Mouse (Mus musculus): ENCODE results near the gene F2. TPM values are rescaled to one million over a fixed set of nuclear protein-coding genes. Genes with fewer than 3 reads are reported as not detected.

Gene F2
- total and polyA plus RNA-seq, 2 experiments from 2014 or later: not detected

GRCm38 (mm10) chr2:91656774-91657173 lies 20.6 kb upstream of the F2 start:
- H3K9ac ChIP-seq (replicated peaks; ENCODE audit: low read length): no peak overlapping the region
- DNase-seq (ENCODE audit: low spot score) (no peak), ATAC-seq (no peak)
- H3K27ac ChIP-seq: no peak overlapping the region
- peaks cover 68% of the 10 kb centered on the region for H3K36me3 ChIP-seq (ENCODE audit: insufficient read depth, low read length)
- no peaks in the 10 kb centered on the region for H3K9me3 ChIP-seq (ENCODE audit: low read length)
- no peaks in the 10 kb centered on the region for H3K27me3 ChIP-seq (ENCODE audit: insufficient read depth, low read length)
- H3K4me2 ChIP-seq (ENCODE audit: low read depth, low read length): no peak overlapping the region
- H3K4me1 ChIP-seq (ENCODE audit: insufficient read depth, low read length): no peaks in the 10 kb centered on the region
- peak; percentile 30 for TF ChIP-seq CTCF (IDR thresholded peaks at IDR 0.05; ENCODE audit: low read depth)
- WGBS: 76% methylated on average over 8 of the region's 8 CpGs
- H3K4me3 ChIP-seq (ENCODE audit: low read length): no peak overlapping the region

- H3K4me1 ChIP-seq (ENCODE audit: insufficient read depth, low read length): no peaks in the 10 kb centered on the region
- H3K9me3 ChIP-seq (ENCODE audit: low read length): no peaks in the 10 kb centered on the region
- peaks cover 61% of the 10 kb centered on the region for H3K36me3 ChIP-seq (ENCODE audit: insufficient read depth, low read length)
- 80% methylated on average over 6 of the region's 6 CpGs for WGBS
- TF ChIP-seq CTCF (IDR thresholded peaks at IDR 0.05; ENCODE audit: low read depth): no peak
- ATAC-seq (no peak), DNase-seq (ENCODE audit: low spot score) (no peak)
- no peak overlapping the region for H3K4me3 ChIP-seq (ENCODE audit: low read length)
- no peak overlapping the region for H3K4me2 ChIP-seq (ENCODE audit: low read depth, low read length)
- H3K27ac ChIP-seq: no peak overlapping the region
- no peak overlapping the region for H3K9ac ChIP-seq (replicated peaks; ENCODE audit: low read length)
- no peaks in the 10 kb centered on the region for H3K27me3 ChIP-seq (ENCODE audit: insufficient read depth, low read length)
Observed at GRCm38 (mm10) chr2:91655827-91656226, 19.6 kb upstream of the F2 start.

GRCm38 (mm10) chr2:91655388-91655787 lies 19.2 kb upstream of the F2 start:
- no peak overlapping the region for H3K4me3 ChIP-seq (ENCODE audit: low read length)
- H3K9me3 ChIP-seq (ENCODE audit: low read length): no peaks in the 10 kb centered on the region
- no peak overlapping the region for H3K27ac ChIP-seq
- H3K36me3 ChIP-seq (ENCODE audit: insufficient read depth, low read length): peaks cover 61% of the 10 kb centered on the region
- no peak for ATAC-seq
- no peak overlapping the region for H3K4me2 ChIP-seq (ENCODE audit: low read depth, low read length)
- H3K27me3 ChIP-seq (ENCODE audit: insufficient read depth, low read length): no peaks in the 10 kb centered on the region
- no peak for DNase-seq (ENCODE audit: low spot score)
- 93% methylated on average over 5 of the region's 5 CpGs for WGBS
- no peaks in the 10 kb centered on the region for H3K4me1 ChIP-seq (ENCODE audit: insufficient read depth, low read length)
- no peak overlapping the region for H3K9ac ChIP-seq (replicated peaks; ENCODE audit: low read length)
- TF ChIP-seq CTCF (IDR thresholded peaks at IDR 0.05; ENCODE audit: low read depth): no peak

- Histone ChIP-seq H3K27me3 (ENCODE audit: insufficient read depth, low read length) (no peaks in the 10 kb centered on the region), H3K27ac (no peak overlapping the region), H3K4me1 (ENCODE audit: insufficient read depth, low read length) (no peaks in the 10 kb centered on the region), H3K9me3 (ENCODE audit: low read length) (no peaks in the 10 kb centered on the region), H3K4me2 (ENCODE audit: low read depth, low read length) (no peak overlapping the region), H3K4me3 (ENCODE audit: low read length) (no peak overlapping the region), H3K36me3 (ENCODE audit: insufficient read depth, low read length) (peaks cover 40% of the 10 kb centered on the region), H3K9ac (replicated peaks; ENCODE audit: low read length) (0 out of 2 replicates have a peak overlapping the region, but pooled peaks have one; percentile 30)
- no peak for ATAC-seq
- 45% methylated on average over 6 of the region's 6 CpGs for WGBS
- DNase-seq (ENCODE audit: low spot score): peak; percentile 22
- TF ChIP-seq CTCF (IDR thresholded peaks at IDR 0.05; ENCODE audit: low read depth): no peak
Observed at GRCm38 (mm10) chr2:91652863-91653262, 16.6 kb upstream of the F2 start.

GRCm38 (mm10) chr2:91651458-91652258 lies 15.4 kb upstream of the F2 start:
- Histone ChIP-seq H3K27ac (no peak overlapping the region), H3K4me3 (ENCODE audit: low read length) (no peak overlapping the region), H3K9ac (replicated peaks; ENCODE audit: low read length) (no peak overlapping the region), H3K4me2 (ENCODE audit: low read depth, low read length) (no peak overlapping the region), H3K4me1 (ENCODE audit: insufficient read depth, low read length) (no peaks in the 10 kb centered on the region), H3K9me3 (ENCODE audit: low read length) (no peaks in the 10 kb centered on the region), H3K36me3 (ENCODE audit: insufficient read depth, low read length) (peaks cover 41% of the 10 kb centered on the region), H3K27me3 (ENCODE audit: insufficient read depth, low read length) (no peaks in the 10 kb centered on the region)
- WGBS: 86% methylated on average over 14 of the region's 14 CpGs
- DNase-seq (ENCODE audit: low spot score): no peak
- no peak for TF ChIP-seq CTCF (IDR thresholded peaks at IDR 0.05; ENCODE audit: low read depth)
- ATAC-seq: no peak

GRCm38 (mm10) chr2:91650360-91650995 lies 14.3 kb upstream of the F2 start:
- ATAC-seq: peak; percentile 53

More at GRCm38 (mm10) chr2:91650360-91650995, 14.3 kb upstream of the F2 start:
- H3K4me2 ChIP-seq (ENCODE audit: low read depth, low read length): peak overlapping the region; percentile 99
- peak overlapping the region; percentile 90 for H3K9ac ChIP-seq (replicated peaks; ENCODE audit: low read length)
- H3K27me3 ChIP-seq (ENCODE audit: insufficient read depth, low read length): no peaks in the 10 kb centered on the region
- H3K4me3 ChIP-seq (ENCODE audit: low read length): peak overlapping the region; percentile 89
- DNase-seq (ENCODE audit: low spot score): no peak
- no peaks in the 10 kb centered on the region for H3K4me1 ChIP-seq (ENCODE audit: insufficient read depth, low read length)
- peaks cover 41% of the 10 kb centered on the region for H3K36me3 ChIP-seq (ENCODE audit: insufficient read depth, low read length)
- no peak for TF ChIP-seq CTCF (IDR thresholded peaks at IDR 0.05; ENCODE audit: low read depth)
- no peaks in the 10 kb centered on the region for H3K9me3 ChIP-seq (ENCODE audit: low read length)
- WGBS: 16% methylated on average over 16 of the region's 16 CpGs
- H3K27ac ChIP-seq: peak overlapping the region; percentile 93

Data from hindbrain, postnatal 0 days (tissue).